In genomic region chr10:3645030-3645429, GRCm38 (mm10) we compare ENCODE assay signal across 16 mouse cellular contexts.
A peak's percentile ranks its signal among the peaks of the same experiment; 100 is the strongest.
DNase-seq lines count a peak whose midpoint lies in the region; ATAC-seq and TF ChIP-seq lines count a peak whose summit lies in the region.
"Had no signal": no experiment of that assay in that cellular context is flagged by ENCODE, and none has a peak within 500 bp of the region (broad histone marks: within the 10 kb centered on the region; RNA-seq: fewer than 3 reads in every experiment).

No protein-coding gene starts in this region.

- DNase-seq in heart, postnatal 0 days (ENCODE audit: low spot score), result peak; percentile 18
- DNase-seq in heart, adult 9 months (ENCODE audit: low spot score in 2 of 2), result no peak
- peak; percentile 17 to 54 for DNase-seq in left cerebral cortex, postnatal 25 days (ENCODE audit: low spot score in 2 of 2)
- DNase-seq in left cerebral cortex, postnatal 4 days, result no peak
- DNase-seq in ZHBTc4 (ENCODE audit: low read depth, low spot score), result peak; percentile 8
- DNase-seq in layer of hippocampus, adult 2 months (ENCODE audit: low spot score in 2 of 2), result peak; percentile 16 to 50
- no peak for DNase-seq in limb, embryonic 10.5 days (ENCODE audit: low spot score)
- DNase-seq: adrenal gland, postnatal 10 days had no signal

- WGBS in heart, postnatal 0 days, result 53% methylated on average over 5 of the region's 5 CpGs
- 71% methylated on average over 5 of the region's 5 CpGs for whole genome bisulfite sequencing in limb, embryonic 10.5 days

- H3K4me1 ChIP-seq in heart, postnatal 0 days (ENCODE audit: control insufficient read depth, insufficient read depth), result no peaks in the 10 kb centered on the region
- H3K4me1 ChIP-seq in limb, embryonic 10.5 days, result no peaks in the 10 kb centered on the region
- H3K4me1 ChIP-seq: hindbrain, embryonic 10.5 days; midbrain, embryonic 10.5 days had no signal

- H3K27ac ChIP-seq in heart, postnatal 0 days (ENCODE audit: low read depth), result peak overlapping the region; percentile 70
- H3K27ac ChIP-seq in layer of hippocampus, adult 2 months, result no peak overlapping the region
- no peak overlapping the region for H3K27ac ChIP-seq in limb, embryonic 10.5 days
- H3K27ac ChIP-seq: hindbrain, embryonic 10.5 days; limb, embryonic 13.5 days; midbrain, embryonic 10.5 days had no signal

- H3K4me3 ChIP-seq in heart, postnatal 0 days (ENCODE audit: low read depth, low read length), result no peak overlapping the region
- H3K4me3 ChIP-seq in layer of hippocampus, adult 2 months, result no peak overlapping the region
- no peak overlapping the region for H3K4me3 ChIP-seq in limb, embryonic 10.5 days
- H3K4me3 ChIP-seq: hindbrain, embryonic 10.5 days; limb, embryonic 13.5 days; midbrain, embryonic 10.5 days had no signal

- H3K36me3 ChIP-seq in heart, postnatal 0 days (replicated peaks; ENCODE audit: control insufficient read depth, insufficient read depth, low read length), result no peaks in the 10 kb centered on the region
- H3K36me3 ChIP-seq in limb, embryonic 10.5 days, result no peaks in the 10 kb centered on the region
- H3K36me3 ChIP-seq: hindbrain, embryonic 10.5 days; limb, embryonic 13.5 days; midbrain, embryonic 10.5 days had no signal

- H3K4me2 ChIP-seq in heart, postnatal 0 days (ENCODE audit: low read depth, low read length), result no peak overlapping the region
- H3K4me2 ChIP-seq: limb, embryonic 13.5 days had no signal

- no peaks in the 10 kb centered on the region for H3K27me3 ChIP-seq in heart, postnatal 0 days (ENCODE audit: control insufficient read depth, insufficient read depth, low read length)
- no peaks in the 10 kb centered on the region for H3K27me3 ChIP-seq in limb, embryonic 10.5 days (ENCODE audit: low read depth, poor library complexity, severe bottlenecking)
- H3K27me3 ChIP-seq: CH12.LX; limb, embryonic 13.5 days had no signal

- intact Hi-C loops in left cerebral cortex, postnatal 25 days (cut with DNase I), result no loop called here
- intact Hi-C loops in left cerebral cortex, postnatal 4 days (cut with DNase I), result no loop called here

- TF ChIP-seq CTCF in heart, postnatal 0 days (IDR thresholded peaks at IDR 0.05; ENCODE audit: low read depth), result no peak
- TF ChIP-seq CTCF in layer of hippocampus, adult 2 months (conservative IDR thresholded peaks at IDR 0.05), result no peak

- H3K9ac ChIP-seq in heart, postnatal 0 days (replicated peaks; ENCODE audit: low read depth, low read length), result no peak overlapping the region
- H3K9ac ChIP-seq: limb, embryonic 13.5 days had no signal

- ATAC-seq in heart, postnatal 0 days (ENCODE audit: insufficient read depth, low read depth), result peak; percentile 64
- ATAC-seq in cerebellum, adult (ENCODE audit: insufficient number of reproducible peaks, low FRiP score, low TSS enrichment), result no peak
- ATAC-seq: intestine, postnatal 0 days; lung, postnatal 0 days; Patski had no signal

- no peak for TF ChIP-seq EP300 in heart, postnatal 0 days (IDR thresholded peaks at IDR 0.05; ENCODE audit: low read depth)

- no peaks in the 10 kb centered on the region for H3K9me3 ChIP-seq in heart, postnatal 0 days (replicated peaks; ENCODE audit: control insufficient read depth, low read length)
- H3K9me3 ChIP-seq in limb, embryonic 10.5 days (replicated peaks), result no peaks in the 10 kb centered on the region
- H3K9me3 ChIP-seq: hindbrain, embryonic 10.5 days; limb, embryonic 13.5 days; midbrain, embryonic 10.5 days had no signal

Comparison
In these comparisons a context has a peak if more than half of its experiments do, and no peak if none do; other contexts are left out.
1. DNase-seq: peak in heart, postnatal 0 days (single experiment), left cerebral cortex, postnatal 25 days (2 of 2), ZHBTc4 (single experiment) and layer of hippocampus, adult 2 months (2 of 2); none in heart, adult 9 months (0 of 2), left cerebral cortex, postnatal 4 days (single experiment) and limb, embryonic 10.5 days (single experiment).